Mouse (Mus musculus) stomach, adult 2 months (tissue): ENCODE data around the gene Gm1330. TPM values are rescaled to one million over a fixed set of nuclear protein-coding genes. Genes with fewer than 3 reads are reported as not detected.

Experiments
- polyA plus RNA-seq: library from polyadenylated mRNA; depleted of rRNA; stranded (reverse); fragments of >200 nt; gene quantifications from 2 replicates; pipeline ENCODE4 v1.2.3, GENCODE M21; 2012; rRNA removed

The Gm1330 gene
- not detected in 2 replicates for polyA plus RNA-seq

GRCm38 (mm10) chr2:149003151-149003550, at the start of gene Gm1330:
Gene Gm1330, minus strand, starts transcription at chr2:149003251.

DNA sequence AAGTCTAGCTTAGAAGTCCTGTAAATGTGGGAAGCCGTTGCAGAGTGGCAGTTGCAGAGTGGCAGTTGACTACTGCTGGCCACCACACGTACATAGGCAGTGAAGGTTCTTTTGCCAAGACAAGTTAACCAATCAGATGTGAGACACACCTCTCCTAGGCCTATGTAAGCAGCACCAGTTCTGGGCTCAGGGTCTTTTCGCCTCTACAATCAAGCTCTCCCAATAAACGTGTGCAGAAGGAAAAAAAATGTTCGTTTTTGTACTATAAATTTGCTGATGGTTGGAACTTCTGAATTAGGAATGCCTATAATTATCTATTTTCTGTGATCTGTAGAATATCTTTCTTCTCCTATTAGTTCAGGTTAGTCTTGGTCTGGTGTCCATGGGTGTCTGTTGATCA, 14.1 kb upstream of the Gm1330 start, which contains the start of gene Gm10750:
Gene Gm10750, minus strand, starts transcription at position 101 of the 400 bp plus-strand sequence.

Other genes with a start within 250 kb of the Gm1330 start
- 0.18 TPM in 1 of 2 replicates, not detected in the other for gene Cst11, start 231.8 kb downstream of the Gm1330 start, polyA plus RNA-seq
- not detected in 2 replicates for gene 8030411F24Rik, start 221.2 kb downstream of the Gm1330 start, polyA plus RNA-seq
- gene Cst12, start 213.9 kb downstream of the Gm1330 start, polyA plus RNA-seq: not detected in 2 replicates
- 0.14 and 0.20 TPM in 2 replicates for gene Cst8, start 204.5 kb downstream of the Gm1330 start, polyA plus RNA-seq
- gene Cst13, start 183.2 kb downstream of the Gm1330 start, polyA plus RNA-seq: not detected in 2 replicates
- gene Cst9, start 168.1 kb downstream of the Gm1330 start, polyA plus RNA-seq: not detected in 2 replicates
- 1.3 TPM in 1 of 2 replicates, not detected in the other for gene 9230104L09Rik, start 138.2 kb downstream of the Gm1330 start, polyA plus RNA-seq
- 635 and 710 TPM in 2 replicates for gene Cst3, start 127.6 kb downstream of the Gm1330 start, polyA plus RNA-seq
- gene Gm10750, start 14.0 kb upstream of the Gm1330 start, polyA plus RNA-seq: not detected in 2 replicates